Mouse (Mus musculus) liver, embryonic 11.5 days (tissue): Measurements from ENCODE around the gene Pias3. TPM values are rescaled to one million over a fixed set of nuclear protein-coding genes. Genes with fewer than 3 reads are reported as not detected.
A peak's percentile ranks its signal among the peaks of the same experiment; 100 is the strongest.

ENCODE experiments used
- ATAC-seq: fragments of 200-750 bp; cut with Nextera tagmentation; replicated peaks from 2 replicates; pipeline ENCODE4 v1.8.0; 2017; ENCODE audit warnings: moderate number of reproducible peaks, mild to moderate bottlenecking, moderate TSS enrichment, moderate library complexity; ENCODE audit not compliant: low FRiP score
- DNase-seq: peaks from one replicate; pipeline ENCODE4 v3.0.0-alpha.2; 2017; ENCODE audit warnings: low spot score
- H3K27ac ChIP-seq: fragments of 300-500 bp; sonication (generic); 2 replicates; pipeline ENCODE4 v1.5.1; 2014; ENCODE audit warnings: mild to moderate bottlenecking, low read depth, low read length, control low read depth
- H3K27me3 ChIP-seq: fragments of 300-500 bp; sonication (generic); replicated peaks from 2 replicates; pipeline ENCODE4 v1.6.1; 2014; ENCODE audit warnings: low read length, mixed read lengths; ENCODE audit not compliant: control insufficient read depth, insufficient read depth
- H3K36me3 ChIP-seq: fragments of 300-500 bp; sonication (generic); 2 replicates; pipeline ENCODE4 v1.6.1; 2014; ENCODE audit warnings: mild to moderate bottlenecking, low read length, moderate library complexity, mixed read lengths; ENCODE audit not compliant: control insufficient read depth, insufficient read depth
- H3K4me1 ChIP-seq: fragments of 300-500 bp; sonication (generic); replicated peaks from 2 replicates; pipeline ENCODE4 v1.6.1; 2014; ENCODE audit warnings: low read length, mixed read lengths; ENCODE audit not compliant: control insufficient read depth, insufficient read depth
- H3K4me2 ChIP-seq: fragments of 300-500 bp; sonication (generic); 2 replicates; pipeline ENCODE4 v1.6.1; 2014; ENCODE audit warnings: mild to moderate bottlenecking, control low read depth, moderate library complexity
- H3K4me3 ChIP-seq: fragments of 300-500 bp; sonication (generic); 2 replicates; pipeline ENCODE4 v1.5.1; 2014; ENCODE audit warnings: low read depth, low read length, control low read depth
- H3K9ac ChIP-seq: fragments of 300-500 bp; sonication (generic); 2 replicates; pipeline ENCODE4 v1.6.1; 2014; ENCODE audit warnings: low read depth, low read length, control low read depth
- H3K9me3 ChIP-seq: fragments of 300-500 bp; sonication (generic); 2 replicates; pipeline ENCODE4 v1.6.1; 2016; ENCODE audit warnings: low read length, inconsistent platforms, mixed read lengths; ENCODE audit not compliant: control insufficient read depth
- WGBS: fragments of 180-500 bp; shearing (Covaris S2); extraction: QIAGEN DNeasy Blood & Tissue Kit; methylation state at CpG from one replicate; pipeline ENCODE4 v1.1.7; 2014; 5-methylcytosine and 5-hydroxymethylcytosine counted together
- polyA plus RNA-seq: library from polyadenylated mRNA; unstranded; fragments of >200 nt; fragmentation: Nextera tagmentation; extraction: Ambion mirVana; gene quantifications from 2 replicates; pipeline ENCODE4 v1.2.1, GENCODE M21; 2014

The Pias3 gene
- polyA plus RNA-seq, 1 experiment from 2014 or later: 21.1 TPM

DNA sequence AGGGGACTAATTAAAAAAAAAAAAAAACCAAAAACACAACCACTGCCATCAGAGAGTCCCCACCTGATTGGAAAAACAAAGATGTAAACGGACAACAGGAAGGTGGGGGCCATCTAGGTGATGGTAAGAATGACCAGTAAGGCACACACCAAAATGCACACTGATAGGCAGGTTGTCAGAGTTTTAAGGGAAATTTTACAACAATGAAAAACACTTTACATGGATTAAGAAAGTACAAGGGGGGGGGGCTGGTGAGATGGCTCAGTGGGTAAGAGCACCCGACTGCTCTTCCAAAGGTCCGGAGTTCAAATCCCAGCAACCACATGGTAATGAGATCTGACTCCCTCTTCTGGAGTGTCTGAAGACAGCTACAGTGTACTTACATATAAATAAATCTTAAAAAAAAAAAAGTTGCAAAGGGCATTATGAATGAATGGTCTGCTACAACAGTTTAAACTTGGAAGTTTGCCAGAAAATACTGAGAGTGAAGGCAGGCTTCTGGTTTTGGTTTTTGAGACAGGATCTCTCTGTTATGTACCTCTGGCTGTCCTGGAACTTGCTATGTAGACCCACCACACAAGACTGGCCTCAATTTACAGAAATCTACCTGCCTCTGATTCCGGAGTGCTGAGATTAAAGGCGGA is 27.6 kb upstream of the Pias3 start:
- no peak for DNase-seq
- Histone ChIP-seq H3K4me1 (peaks cover 2% of the 10 kb centered on the region; the same call in 1 of the 2 replicates), H3K36me3 (no peaks in the 10 kb centered on the region), H3K9ac (no peak overlapping the region), H3K27me3 (peaks cover 7% of the 10 kb centered on the region; the same call in 1 of the 2 replicates), H3K4me3 (no peak overlapping the region), H3K4me2 (no peak overlapping the region), H3K9me3 (no peaks in the 10 kb centered on the region), H3K27ac (no peak overlapping the region)
- no peak for ATAC-seq
- WGBS: 84% methylated on average over 5 of the region's 5 CpGs

DNA sequence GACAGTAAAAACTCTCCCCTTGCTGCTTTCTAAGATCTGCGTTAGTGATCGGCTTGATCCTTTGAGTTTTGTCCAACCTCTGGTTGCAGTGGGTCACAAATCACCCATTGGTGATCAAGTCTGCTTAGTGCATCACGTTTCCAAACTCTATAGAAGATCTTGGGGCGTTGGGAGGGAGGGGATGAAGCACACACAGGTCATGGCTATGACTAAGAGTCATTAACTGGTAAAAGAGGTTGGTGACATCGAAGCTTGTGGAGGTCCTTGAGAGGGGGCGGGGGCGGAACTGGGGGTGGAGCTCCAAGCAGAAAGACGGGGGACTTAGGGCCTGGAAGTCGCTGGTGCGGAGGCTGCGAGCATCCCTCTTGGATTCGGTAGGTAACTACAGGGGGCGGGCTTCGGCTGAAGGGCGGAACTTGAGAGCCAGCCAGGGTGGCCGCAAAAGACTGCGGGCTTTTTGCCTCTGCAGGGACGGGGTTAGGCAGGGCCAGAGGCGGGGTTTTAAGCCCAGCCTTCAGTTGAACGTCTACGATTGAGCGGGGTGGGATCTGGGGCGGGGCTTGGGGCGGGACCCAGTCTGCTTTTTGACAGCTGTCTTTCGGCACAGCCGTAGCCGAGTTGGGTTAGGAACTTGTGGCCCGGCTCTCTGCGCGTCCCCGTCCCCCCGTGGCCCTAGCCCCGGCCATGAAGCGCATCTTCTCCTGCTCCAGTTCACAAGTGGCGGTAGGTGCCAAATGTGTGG is 26.3 kb upstream of the Pias3 start, which contains the start of gene Ankrd35:
TSS of gene Ankrd35 (plus strand) at position 405 of the 742 bp plus-strand sequence.
- Histone ChIP-seq H3K27me3 (peaks cover 7% of the 10 kb centered on the region; the same call in 1 of the 2 replicates), H3K9ac (no peak within 1 kb of the TSS), H3K36me3 (no peaks in the 10 kb centered on the region), H3K4me2 (peak within 1 kb of the TSS; percentile 79), H3K4me1 (no peaks in the 10 kb centered on the region), H3K9me3 (no peaks in the 10 kb centered on the region), H3K27ac (no peak within 1 kb of the TSS), H3K4me3 (peak within 1 kb of the TSS; percentile 44)
- peak; percentile 85 for DNase-seq
- peak; percentile 91 for ATAC-seq
- WGBS: 4% methylated on average over 35 of the region's 35 CpGs

DNA sequence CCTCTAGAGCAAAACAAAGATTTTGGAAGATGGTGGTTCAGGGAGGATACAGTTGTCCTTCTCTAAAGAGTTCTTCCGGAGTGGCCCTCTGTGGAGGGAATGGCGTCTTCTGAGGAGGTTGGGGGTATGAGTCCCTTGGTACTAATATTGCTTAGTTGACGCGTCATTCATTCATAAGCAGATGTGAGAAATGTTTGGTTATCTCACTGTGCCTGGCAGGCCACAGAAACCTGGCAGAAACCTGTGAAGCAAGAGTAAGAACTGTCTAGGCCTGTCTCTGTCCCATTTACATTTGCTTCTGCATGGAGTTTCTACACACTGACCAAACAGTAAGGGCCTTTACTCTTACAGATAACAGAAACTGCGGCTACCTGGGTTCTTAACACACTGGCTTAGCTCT is 24.7 kb upstream of the Pias3 start:
- H3K36me3 ChIP-seq: no peaks in the 10 kb centered on the region
- DNase-seq: no peak
- no peaks in the 10 kb centered on the region for H3K4me1 ChIP-seq
- no peak overlapping the region for H3K4me2 ChIP-seq
- no peaks in the 10 kb centered on the region for H3K9me3 ChIP-seq
- H3K9ac ChIP-seq: no peak overlapping the region
- H3K4me3 ChIP-seq: no peak overlapping the region
- ATAC-seq: no peak
- H3K27ac ChIP-seq: no peak overlapping the region
- WGBS: 88% methylated on average over 5 of the region's 5 CpGs
- H3K27me3 ChIP-seq: peaks cover 7% of the 10 kb centered on the region; the same call in 1 of the 2 replicates

- no peaks in the 10 kb centered on the region for H3K9me3 ChIP-seq
- no peak for DNase-seq
- ATAC-seq: no peak
- H3K4me2 ChIP-seq: no peak overlapping the region
- H3K27me3 ChIP-seq: peaks cover 7% of the 10 kb centered on the region; the same call in 1 of the 2 replicates
- 62% methylated on average over 4 of the region's 4 CpGs for WGBS
- H3K9ac ChIP-seq: no peak overlapping the region
- no peak overlapping the region for H3K4me3 ChIP-seq
- no peaks in the 10 kb centered on the region for H3K4me1 ChIP-seq
- no peaks in the 10 kb centered on the region for H3K36me3 ChIP-seq
- H3K27ac ChIP-seq: no peak overlapping the region
Measured at GRCm38 (mm10) chr3:96673514-96673913, 22.7 kb upstream of the Pias3 start.

- no peak overlapping the region for H3K27ac ChIP-seq
- no peaks in the 10 kb centered on the region for H3K36me3 ChIP-seq
- no peaks in the 10 kb centered on the region for H3K9me3 ChIP-seq
- no peak overlapping the region for H3K9ac ChIP-seq
- H3K4me2 ChIP-seq: no peak overlapping the region
- peaks cover 5% of the 10 kb centered on the region for H3K4me1 ChIP-seq
- peaks cover 7% of the 10 kb centered on the region; the same call in 1 of the 2 replicates for H3K27me3 ChIP-seq
- H3K4me3 ChIP-seq: no peak overlapping the region
- DNase-seq: no peak
- WGBS: 65% methylated on average over 8 of the region's 8 CpGs
- ATAC-seq: no peak
Measured at GRCm38 (mm10) chr3:96674442-96674841, 21.7 kb upstream of the Pias3 start.

- Histone ChIP-seq H3K9me3 (no peaks in the 10 kb centered on the region), H3K4me2 (no peak overlapping the region), H3K4me3 (no peak overlapping the region), H3K9ac (no peak overlapping the region), H3K4me1 (peaks cover 8% of the 10 kb centered on the region), H3K27me3 (peaks cover 9% of the 10 kb centered on the region), H3K36me3 (no peaks in the 10 kb centered on the region), H3K27ac (no peak overlapping the region)
- ATAC-seq (no peak), DNase-seq (no peak)
- 79% methylated on average over 3 of the region's 3 CpGs for WGBS
Measured at GRCm38 (mm10) chr3:96675171-96675570, 21.0 kb upstream of the Pias3 start.

GRCm38 (mm10) chr3:96675690-96676089 is 20.5 kb upstream of the Pias3 start:
- 58% methylated on average over 3 of the region's 3 CpGs for WGBS
- H3K4me1 ChIP-seq: peaks cover 8% of the 10 kb centered on the region
- DNase-seq (no peak), ATAC-seq (no peak)
- no peak overlapping the region for H3K4me3 ChIP-seq
- peaks cover 14% of the 10 kb centered on the region for H3K27me3 ChIP-seq
- no peak overlapping the region for H3K4me2 ChIP-seq
- H3K36me3 ChIP-seq: no peaks in the 10 kb centered on the region
- no peak overlapping the region for H3K27ac ChIP-seq
- no peak overlapping the region for H3K9ac ChIP-seq
- H3K9me3 ChIP-seq: no peaks in the 10 kb centered on the region

- DNase-seq: no peak
- Histone ChIP-seq H3K27me3 (peaks cover 19% of the 10 kb centered on the region), H3K4me3 (no peak overlapping the region), H3K9me3 (no peaks in the 10 kb centered on the region), H3K27ac (no peak overlapping the region), H3K36me3 (no peaks in the 10 kb centered on the region), H3K4me1 (peaks cover 8% of the 10 kb centered on the region), H3K9ac (no peak overlapping the region), H3K4me2 (no peak overlapping the region)
- ATAC-seq: no peak
- WGBS: 64% methylated on average over 7 of the region's 7 CpGs
Measured at GRCm38 (mm10) chr3:96678456-96678855, 17.7 kb upstream of the Pias3 start.
